ENCODE assay signal across 8 mouse cellular contexts in the genomic region with DNA sequence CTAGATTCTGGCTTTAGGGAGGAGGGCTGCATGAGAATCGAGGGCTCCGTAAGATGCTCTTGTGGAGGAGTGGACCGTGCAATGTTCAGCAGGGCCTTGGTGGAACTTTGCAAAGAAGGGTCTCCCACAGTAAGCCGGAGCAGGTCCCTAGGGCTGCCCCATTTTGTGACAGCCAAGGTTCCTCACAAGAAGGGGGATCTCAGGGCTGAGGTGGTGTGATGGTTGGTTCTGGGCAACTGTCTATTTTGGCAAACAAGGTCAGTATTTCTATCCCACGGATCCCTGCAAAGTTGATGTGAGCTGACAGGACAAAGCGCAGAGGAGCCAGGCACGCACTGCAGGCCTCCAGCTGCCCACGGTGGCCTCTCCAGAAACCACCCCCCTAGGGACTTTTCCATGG. TPM values are rescaled to one million over a fixed set of nuclear protein-coding genes. Genes with fewer than 3 reads are reported as not detected.
A peak's percentile ranks its signal among the peaks of the same experiment; 100 is the strongest.
DNase-seq lines count a peak whose midpoint lies in the region; ATAC-seq and TF ChIP-seq lines count a peak whose summit lies in the region.

No protein-coding gene starts in this region.

- H3K4me3 ChIP-seq in left cerebral cortex, adult 2 months: peak overlapping the region; percentile 39
- peak overlapping the region; percentile 57 for H3K4me3 ChIP-seq in embryonic facial prominence, embryonic 13.5 days
- peak overlapping the region; percentile 39 for H3K4me3 ChIP-seq in hindbrain, postnatal 0 days (ENCODE audit: low read length)
- H3K4me3 ChIP-seq in midbrain, postnatal 0 days (ENCODE audit: low read depth, low read length): peak overlapping the region; percentile 43

- H3K9me3 ChIP-seq in embryonic facial prominence, embryonic 13.5 days: no peaks in the 10 kb centered on the region
- no peaks in the 10 kb centered on the region for H3K9me3 ChIP-seq in hindbrain, postnatal 0 days (ENCODE audit: low read length)
- H3K9me3 ChIP-seq in midbrain, postnatal 0 days (ENCODE audit: low read length): no peaks in the 10 kb centered on the region

- peaks cover 24% of the 10 kb centered on the region for H3K36me3 ChIP-seq in embryonic facial prominence, embryonic 13.5 days
- peaks cover 6% of the 10 kb centered on the region for H3K36me3 ChIP-seq in hindbrain, postnatal 0 days (ENCODE audit: insufficient read depth, low read length)
- H3K36me3 ChIP-seq in midbrain, postnatal 0 days (ENCODE audit: insufficient read depth, low read length): peaks cover 6% of the 10 kb centered on the region

- H3K27ac ChIP-seq in left cerebral cortex, adult 2 months: no peak overlapping the region
- H3K27ac ChIP-seq in embryonic facial prominence, embryonic 13.5 days: peak overlapping the region; percentile 60
- H3K27ac ChIP-seq in hindbrain, postnatal 0 days: peak overlapping the region; percentile 36; the same call in 1 of the 2 replicates
- no peak overlapping the region for H3K27ac ChIP-seq in midbrain, postnatal 0 days (ENCODE audit: low read depth, low read length)

- peaks cover 33% of the 10 kb centered on the region for H3K4me1 ChIP-seq in embryonic facial prominence, embryonic 13.5 days
- peaks cover 10% of the 10 kb centered on the region; the same call in 1 of the 2 replicates for H3K4me1 ChIP-seq in hindbrain, postnatal 0 days (ENCODE audit: insufficient read depth, low read length)
- H3K4me1 ChIP-seq in midbrain, postnatal 0 days (ENCODE audit: insufficient read depth, low read length): 0 out of 2 replicates have a peak, but pooled peaks cover 11% of the 10 kb centered on the region

- no peak for TF ChIP-seq CTCF in left cerebral cortex, adult 2 months (IDR thresholded peaks at IDR 0.05)
- no peak for TF ChIP-seq CTCF in hindbrain, postnatal 0 days (IDR thresholded peaks at IDR 0.05; ENCODE audit: low read depth)
- TF ChIP-seq CTCF in midbrain, postnatal 0 days (IDR thresholded peaks at IDR 0.05): no peak

- H3K4me2 ChIP-seq in embryonic facial prominence, embryonic 13.5 days: peak overlapping the region; percentile 75
- peak overlapping the region; percentile 66 for H3K4me2 ChIP-seq in hindbrain, postnatal 0 days (ENCODE audit: low read depth, low read length)
- peak overlapping the region; percentile 63 for H3K4me2 ChIP-seq in midbrain, postnatal 0 days (ENCODE audit: low read depth, low read length, poor library complexity, severe bottlenecking)

- no peak for DNase-seq in left cerebral cortex, adult 2 months (ENCODE audit: extremely low spot score in 1 of 2, low spot score in 2 of 2)
- DNase-seq in left cerebral cortex, postnatal 10 days (ENCODE audit: extremely low spot score in 1 of 2, low spot score in 2 of 2): no peak
- DNase-seq in hindbrain, postnatal 0 days (ENCODE audit: low spot score): no peak
- DNase-seq in midbrain, postnatal 0 days (ENCODE audit: low spot score): peak; percentile 21
- DNase-seq in layer of hippocampus, postnatal 36 days: no peak
- DNase-seq in thymus, postnatal 25 days: no peak
- DNase-seq in ovary, postnatal 36 days (ENCODE audit: low spot score): no peak

- WGBS in embryonic facial prominence, embryonic 13.5 days: 19% methylated on average over 8 of the region's 8 CpGs
- 22% methylated on average over 8 of the region's 8 CpGs for WGBS in hindbrain, postnatal 0 days
- WGBS in midbrain, postnatal 0 days: 11% methylated on average over 8 of the region's 8 CpGs

- H3K9ac ChIP-seq in embryonic facial prominence, embryonic 13.5 days: peak overlapping the region; percentile 78
- H3K9ac ChIP-seq in hindbrain, postnatal 0 days (replicated peaks; ENCODE audit: low read length): no peak overlapping the region; the same call in 1 of the 2 replicates
- peak overlapping the region; percentile 24; the same call in 1 of the 2 replicates for H3K9ac ChIP-seq in midbrain, postnatal 0 days (replicated peaks; ENCODE audit: low read length, poor library complexity, severe bottlenecking)

- ATAC-seq in embryonic facial prominence, embryonic 13.5 days (ENCODE audit: insufficient number of reproducible peaks, insufficient read depth, low FRiP score, low TSS enrichment, low read depth): no peak
- ATAC-seq in hindbrain, postnatal 0 days: peak; percentile 1; the same call in 1 of the 2 replicates
- ATAC-seq in midbrain, postnatal 0 days (ENCODE audit: low FRiP score): no peak

- peaks cover 13% of the 10 kb centered on the region; the same call in 1 of the 2 replicates for H3K27me3 ChIP-seq in embryonic facial prominence, embryonic 13.5 days
- peaks cover 23% of the 10 kb centered on the region for H3K27me3 ChIP-seq in hindbrain, postnatal 0 days (ENCODE audit: insufficient read depth, low read length)
- H3K27me3 ChIP-seq in midbrain, postnatal 0 days (ENCODE audit: insufficient read depth, low read length): peaks cover 25% of the 10 kb centered on the region

- intact Hi-C loops in left cerebral cortex, adult 2 months (cut with DNase I): no loop called here
- intact Hi-C loops in left cerebral cortex, postnatal 10 days (cut with DNase I): no loop called here

RNA-seq across cellular contexts. Expression of a gene that starts 3.0 kb away (rescaled TPM):
- total RNA-seq in left cerebral cortex, adult 2 months (2021): 1 to 10 TPM; 3.3 to 4.5 TPM
- total RNA-seq in left cerebral cortex, postnatal 10 days (2021): 1 to 10 TPM; 3.6 to 5.1 TPM
- polyA plus RNA-seq in embryonic facial prominence, embryonic 13.5 days (2015; fragmentation: Nextera tagmentation; extraction: Ambion mirVana): 56.4 and 63.4 TPM in 2 replicates
- total RNA-seq in hindbrain, postnatal 0 days (2014; rRNA removed): 22.9 and 24.9 TPM in 2 replicates
- 6.4 and 7.8 TPM in 2 replicates for polyA plus RNA-seq in hindbrain, postnatal 0 days (2015; fragmentation: Nextera tagmentation; extraction: Ambion mirVana)
- total RNA-seq in midbrain, postnatal 0 days (2014; rRNA removed): 14.6 and 20.2 TPM in 2 replicates
- 3.2 and 4.1 TPM in 2 replicates for polyA plus RNA-seq in midbrain, postnatal 0 days (2015; fragmentation: Nextera tagmentation; extraction: Ambion mirVana)
- 1 to 10 TPM; 2.3 to 2.5 TPM for total RNA-seq in layer of hippocampus, postnatal 36 days (2021)

RNA-seq across cellular contexts. Expression of a gene that starts 18.6 kb away (rescaled TPM):
- 1 to 10 TPM; 8.5 to 9.5 TPM for total RNA-seq in left cerebral cortex, adult 2 months (2021)
- 1 to 10 TPM; 8.1 to 8.4 TPM for total RNA-seq in left cerebral cortex, postnatal 10 days (2021)
- polyA plus RNA-seq in embryonic facial prominence, embryonic 13.5 days (2015; fragmentation: Nextera tagmentation; extraction: Ambion mirVana): 6.1 and 6.8 TPM in 2 replicates
- 4.2 and 7.1 TPM in 2 replicates for total RNA-seq in hindbrain, postnatal 0 days (2014; rRNA removed)
- polyA plus RNA-seq in hindbrain, postnatal 0 days (2015; fragmentation: Nextera tagmentation; extraction: Ambion mirVana): 4.8 and 5.6 TPM in 2 replicates
- total RNA-seq in midbrain, postnatal 0 days (2014; rRNA removed): 6.2 and 7.2 TPM in 2 replicates
- polyA plus RNA-seq in midbrain, postnatal 0 days (2015; fragmentation: Nextera tagmentation; extraction: Ambion mirVana): 6.8 and 7.8 TPM in 2 replicates
- 1 to 10 TPM; 6.1 to 7.0 TPM for total RNA-seq in layer of hippocampus, postnatal 36 days (2021)

RNA-seq across cellular contexts. Expression of a gene that starts 39.9 kb away (rescaled TPM):
- 100 to 1,000 TPM; 126 to 132 TPM for total RNA-seq in left cerebral cortex, adult 2 months (2021)
- 100 to 1,000 TPM; 112 to 119 TPM for total RNA-seq in left cerebral cortex, postnatal 10 days (2021)
- 132 and 134 TPM in 2 replicates for polyA plus RNA-seq in embryonic facial prominence, embryonic 13.5 days (2015; fragmentation: Nextera tagmentation; extraction: Ambion mirVana)
- 95.2 and 100 TPM in 2 replicates for total RNA-seq in hindbrain, postnatal 0 days (2014; rRNA removed)
- polyA plus RNA-seq in hindbrain, postnatal 0 days (2015; fragmentation: Nextera tagmentation; extraction: Ambion mirVana): 97.7 and 102 TPM in 2 replicates
- total RNA-seq in midbrain, postnatal 0 days (2014; rRNA removed): 116 and 122 TPM in 2 replicates
- 115 TPM in 2 replicates for polyA plus RNA-seq in midbrain, postnatal 0 days (2015; fragmentation: Nextera tagmentation; extraction: Ambion mirVana)
- total RNA-seq in layer of hippocampus, postnatal 36 days (2021): 100 to 1,000 TPM; 129 to 137 TPM

Comparison
In these comparisons a context has a peak if more than half of its experiments do, and no peak if none do; other contexts are left out.
1. H3K27ac ChIP-seq: peak in embryonic facial prominence, embryonic 13.5 days (single experiment) and hindbrain, postnatal 0 days (single experiment); none in left cerebral cortex, adult 2 months (single experiment) and midbrain, postnatal 0 days (single experiment).
2. Peak in every context shown above with its lines, with median percentiles within 50 percentile points of each other: H3K4me3 ChIP-seq and H3K4me2 ChIP-seq.